Mouse (Mus musculus) mature B cell (primary cell): Measurements from ENCODE around the gene H2-DMa.

ENCODE experiments used
- in situ Hi-C: fragments of 300-500 bp; cut with MboI; formaldehyde crosslinking; loops from 2 replicates; pipeline ENCODE4 v1.14.3; 2019

The H2-DMa gene

GRCm38 (mm10) chr17:34144960-34145371, 25.6 kb downstream of the H2-DMa start:
- in situ Hi-C loops, result no loop called here

GRCm38 (mm10) chr17:34152923-34153322, 33.6 kb downstream of the H2-DMa start, which contains the start of gene H2-DMb1:
Gene H2-DMb1 (plus strand): TSS chr17:34153072.
- in situ Hi-C loops, result no loop called here

- in situ Hi-C loops, result no loop called here
These were observed 36.2 kb downstream of the H2-DMa start for GRCm38 (mm10) chr17:34155534-34155933.

- in situ Hi-C loops, result no loop called here
These were observed 45.0 kb downstream of the H2-DMa start for GRCm38 (mm10) chr17:34164202-34164895.

- in situ Hi-C loops, result loop anchor here (5.0 kb wide), 2 partner anchors 33 to 68 kb away; no protein-coding TSS in a partner anchor
These were observed 45.8 kb downstream of the H2-DMa start for GRCm38 (mm10) chr17:34165033-34165730.

GRCm38 (mm10) chr17:34169279-34169678, 49.9 kb downstream of the H2-DMa start:
- in situ Hi-C loops, result loop anchor here (5.0 kb wide), 2 partner anchors 37 to 72 kb away; no protein-coding TSS in a partner anchor

- in situ Hi-C loops, result no loop called here
These were observed 51.1 kb downstream of the H2-DMa start for GRCm38 (mm10) chr17:34170487-34170876.

- in situ Hi-C loops, result no loop called here
These were observed 51.6 kb downstream of the H2-DMa start for GRCm38 (mm10) chr17:34170877-34171498.

GRCm38 (mm10) chr17:34172528-34172927, 53.2 kb downstream of the H2-DMa start:
- in situ Hi-C loops, result no loop called here

- in situ Hi-C loops, result no loop called here
These were observed 54.7 kb downstream of the H2-DMa start for GRCm38 (mm10) chr17:34174075-34174474.

- in situ Hi-C loops, result loop anchor here (5.0 to 25.0 kb wide), 2 partner anchors 35 to 410 kb away; partner anchors contain the start of genes Ager, Gpsm3 and Pbx2
These were observed 57.8 kb downstream of the H2-DMa start for GRCm38 (mm10) chr17:34177179-34177578.

- in situ Hi-C loops, result loop anchor here (5.0 to 25.0 kb wide), 2 partner anchors 33 to 408 kb away; partner anchors contain the start of genes Ager, Gpsm3 and Pbx2
These were observed 59.7 kb downstream of the H2-DMa start for GRCm38 (mm10) chr17:34179019-34179418.

GRCm38 (mm10) chr17:34179913-34180859, 60.8 kb downstream of the H2-DMa start:
- in situ Hi-C loops, result loop anchor here (5.0 to 25.0 kb wide), 2 partner anchors 32 to 407 kb away; partner anchors contain the start of genes Ager, Gpsm3 and Pbx2

GRCm38 (mm10) chr17:34183564-34184219, 64.4 kb downstream of the H2-DMa start:
- in situ Hi-C loops, result loop anchor here (25.0 kb wide), 1 partner anchor 404 kb away; the partner anchor contains the start of genes Ager, Gpsm3 and Pbx2

GRCm38 (mm10) chr17:34185526-34185925, 66.2 kb downstream of the H2-DMa start:
- in situ Hi-C loops, result loop anchor here (25.0 kb wide), 1 partner anchor 402 kb away; the partner anchor contains the start of genes Ager, Gpsm3 and Pbx2

GRCm38 (mm10) chr17:34186885-34187260, 67.5 kb downstream of the H2-DMa start:
- in situ Hi-C loops, result loop anchor here (25.0 kb wide), 1 partner anchor 400 kb away; the partner anchor contains the start of genes Ager, Gpsm3 and Pbx2

GRCm38 (mm10) chr17:34187261-34187916, 68.0 kb downstream of the H2-DMa start, which contains the start of the genes Tap1 and Psmb9:
Gene Tap1 (plus strand): TSS chr17:34187553.
Gene Psmb9 (minus strand): TSS chr17:34187764.
- in situ Hi-C loops, result loop anchor here (25.0 kb wide), 1 partner anchor 400 kb away; the partner anchor contains the start of genes Ager, Gpsm3 and Pbx2

- in situ Hi-C loops, result loop anchor here (25.0 kb wide), 1 partner anchor 399 kb away; the partner anchor contains the start of genes Ager, Gpsm3 and Pbx2
These were observed 68.7 kb downstream of the H2-DMa start for GRCm38 (mm10) chr17:34188010-34188409.
